Mouse (Mus musculus) liver, adult 2 months (tissue): ENCODE results near the gene Gm7544. TPM values are rescaled to one million over a fixed set of nuclear protein-coding genes. Genes with fewer than 3 reads are reported as not detected.
A peak's percentile ranks its signal among the peaks of the same experiment; 100 is the strongest.
"Not testable (repeated sequence)": the region's sequence is repeated elsewhere in the genome, so short reads cannot be mapped to it uniquely, and the experiment has no call there.

Experiments
- DNase-seq: peaks from one replicate; pipeline ENCODE4 v3.0.0-alpha.2; 2011; ENCODE audit warnings: low read depth, low spot score; ENCODE audit errors: extremely low read depth
- H3K27ac ChIP-seq: fragments of 200-500 bp; replicated peaks from 2 replicates; pipeline ENCODE4 v1.5.1; 2012; ENCODE audit warnings: low read depth, mild to moderate bottlenecking, control low read depth, inconsistent platforms, low read length; ENCODE audit not compliant: insufficient read depth
- H3K27me3 ChIP-seq: fragments of 200-500 bp; 2 replicates; pipeline ENCODE4 v1.6.1; 2012; ENCODE audit warnings: mild to moderate bottlenecking, moderate library complexity, low read length, inconsistent platforms; ENCODE audit not compliant: control insufficient read depth, insufficient read depth
- H3K36me3 ChIP-seq: fragments of 200-500 bp; 2 replicates; pipeline ENCODE4 v1.6.1; 2012; ENCODE audit warnings: low read length, inconsistent platforms; ENCODE audit not compliant: control insufficient read depth, insufficient read depth
- H3K4me1 ChIP-seq: fragments of 200-500 bp; 2 replicates; pipeline ENCODE4 v1.6.1; 2011; ENCODE audit warnings: low read length; ENCODE audit not compliant: control insufficient read depth, insufficient read depth
- H3K4me3 ChIP-seq: fragments of 200-500 bp; 2 replicates; pipeline ENCODE4 v1.5.1; 2011; ENCODE audit warnings: low read depth, mild to moderate bottlenecking, control low read depth, low read length, moderate library complexity; ENCODE audit not compliant: insufficient read depth
- H3K79me2 ChIP-seq: fragments of 200-500 bp; 2 replicates; pipeline ENCODE4 v1.6.1; 2012; ENCODE audit warnings: inconsistent platforms, mild to moderate bottlenecking, low read length, moderate library complexity; ENCODE audit not compliant: control insufficient read depth, insufficient read depth
- H3K9ac ChIP-seq: fragments of 200-500 bp; 2 replicates; pipeline ENCODE4 v1.6.1; 2012; ENCODE audit warnings: low read depth, mild to moderate bottlenecking, control low read depth, inconsistent platforms, low read length
- CTCF ChIP-seq: fragments of 200-500 bp; IDR thresholded peaks from 2 replicates; pipeline ENCODE4 v1.5.1; 2011; ENCODE audit warnings: low read depth, low read length, control low read depth
- POLR2A ChIP-seq: fragments of 200-500 bp; IDR thresholded peaks from 2 replicates; pipeline ENCODE4 v1.6.1; 2011; ENCODE audit warnings: low read length, control low read depth; ENCODE audit not compliant: insufficient read depth; ENCODE audit errors: extremely low read depth
- WGBS: fragments of 180-500 bp; shearing (Covaris S2); methylation state at CpG from one replicate; pipeline ENCODE4 v1.1.7; 2018; 5-methylcytosine and 5-hydroxymethylcytosine counted together
- polyA plus RNA-seq: library from polyadenylated mRNA; depleted of rRNA; stranded (reverse); fragments of >200 nt; gene quantifications from 2 replicates; pipeline ENCODE4 v1.2.3, GENCODE M21; 2012; rRNA removed
- total RNA-seq: library from RNA; depleted of rRNA; stranded (reverse); fragments of >200 nt; gene quantifications from 2 replicates; pipeline ENCODE4 v1.2.3, GENCODE M21; 2014; rRNA removed

Gm7544 gene
- not detected in 2 replicates for total RNA-seq
- polyA plus RNA-seq = not detected in 2 replicates

DNA sequence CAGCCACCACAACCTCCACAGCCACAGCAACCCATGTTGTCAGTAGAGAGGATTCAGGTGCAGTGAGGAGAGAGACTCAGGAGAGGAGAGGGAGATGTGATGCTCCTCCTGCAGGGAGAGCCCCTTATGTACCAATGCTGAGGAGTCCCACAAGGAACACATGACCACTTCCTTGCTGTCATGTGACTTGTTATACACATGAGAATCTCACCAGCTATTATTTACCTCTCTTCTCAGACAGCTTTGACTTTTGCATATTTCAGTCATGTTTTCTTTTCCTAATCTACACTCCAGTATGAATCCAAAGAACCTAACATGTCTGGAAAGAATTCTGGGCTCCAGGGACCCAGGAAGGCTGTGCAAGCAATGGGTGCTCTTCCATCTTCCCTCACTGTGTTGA is at the start of gene Gm7544:
Gene Gm7544, minus strand, starts transcription at position 101 of the 400 bp plus-strand sequence.
- H3K27ac ChIP-seq, DNase-seq, H3K27me3 ChIP-seq, H3K79me2 ChIP-seq, H3K4me1 ChIP-seq, H3K36me3 ChIP-seq, H3K4me3 ChIP-seq, H3K9ac ChIP-seq: not testable (repeated sequence)

DNA sequence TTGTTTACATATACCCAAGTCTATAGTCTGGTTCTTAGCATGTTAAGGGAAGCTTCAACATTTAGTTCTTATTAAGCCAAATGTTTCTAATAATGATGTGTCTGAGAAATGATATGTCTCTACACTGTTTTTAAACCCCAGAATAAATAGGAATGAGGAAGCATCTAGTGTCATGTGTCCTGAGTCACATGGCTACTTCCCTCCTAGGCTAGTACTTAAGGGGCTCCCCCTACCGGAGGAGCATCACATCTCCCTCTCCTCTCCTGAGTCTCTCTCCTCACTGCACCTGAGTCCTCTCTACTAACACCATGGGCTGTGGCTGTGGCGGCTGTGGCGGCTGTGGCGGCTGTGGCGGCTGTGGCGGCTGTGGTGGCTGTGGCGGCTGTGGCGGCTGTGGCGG is 44.5 kb upstream of the Gm7544 start, which contains the start of gene Gm47959:
Gene Gm47959, plus strand, starts transcription at position 243 of the 400 bp plus-strand sequence.
- not testable (repeated sequence) for DNase-seq, H3K27me3 ChIP-seq, H3K9ac ChIP-seq, H3K36me3 ChIP-seq, H3K27ac ChIP-seq, H3K4me1 ChIP-seq, H3K79me2 ChIP-seq, H3K4me3 ChIP-seq
- WGBS = 96% methylated on average over 9 of the region's 9 CpGs

DNA sequence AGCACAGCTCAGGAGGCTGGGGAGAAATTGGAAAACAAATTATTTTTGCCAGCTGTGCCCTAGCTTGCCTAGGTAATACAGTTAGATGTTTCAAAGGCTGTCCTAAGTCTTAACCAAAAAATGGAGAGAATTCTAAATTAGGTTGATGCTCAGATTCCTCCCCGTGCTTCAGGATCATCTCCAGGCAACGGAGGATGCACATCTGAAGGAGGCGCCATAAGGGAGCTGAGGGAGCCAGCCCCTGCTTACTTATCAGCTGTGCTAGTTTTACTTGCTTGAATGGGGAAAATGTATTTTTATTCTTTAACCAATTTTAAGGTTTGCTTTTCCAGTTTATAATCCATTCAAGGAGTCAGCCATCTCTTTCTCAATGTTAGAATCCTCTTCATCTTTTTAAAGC is 38.1 kb upstream of the Gm7544 start:
- TF ChIP-seq POLR2A (no peak), CTCF (no peak)

DNA sequence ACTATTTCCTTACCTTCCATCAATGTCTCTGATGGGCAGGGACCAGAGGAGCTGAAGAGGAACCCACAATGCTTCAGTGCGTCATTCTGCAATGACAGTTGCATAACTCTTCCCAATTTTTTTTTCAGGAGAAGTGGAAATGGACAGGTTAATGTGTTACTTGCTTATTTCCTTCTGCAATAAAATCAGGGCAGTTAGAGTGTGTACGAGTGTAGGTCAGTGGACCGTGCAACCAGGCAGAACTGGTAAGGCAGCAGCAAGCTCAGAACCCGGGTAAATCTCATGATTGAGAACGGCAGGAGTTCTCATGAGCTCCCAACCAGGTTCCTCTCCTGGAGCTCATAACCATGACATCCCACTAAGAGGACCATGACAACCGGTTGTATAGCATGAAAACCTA is 36.3 kb upstream of the Gm7544 start:
- no peaks in the 10 kb centered on the region for H3K4me1 ChIP-seq
- no peak overlapping the region for H3K9ac ChIP-seq
- no peaks in the 10 kb centered on the region for H3K36me3 ChIP-seq
- H3K27ac ChIP-seq = no peak overlapping the region
- no peaks in the 10 kb centered on the region for H3K27me3 ChIP-seq
- 71% methylated on average over 6 of the region's 6 CpGs for WGBS
- TF ChIP-seq POLR2A (no peak), CTCF (no peak)
- H3K79me2 ChIP-seq = no peaks in the 10 kb centered on the region
- no peak overlapping the region for H3K4me3 ChIP-seq
- peak; percentile 36 for DNase-seq

More for the DNA sequence above, 38.1 kb upstream of the Gm7544 start:
- 90% methylated on average over 3 of the region's 3 CpGs for WGBS
- no peak overlapping the region for H3K9ac ChIP-seq
- H3K27me3 ChIP-seq = no peaks in the 10 kb centered on the region
- H3K79me2 ChIP-seq = no peaks in the 10 kb centered on the region
- no peak for DNase-seq
- H3K36me3 ChIP-seq = no peaks in the 10 kb centered on the region
- no peak overlapping the region for H3K27ac ChIP-seq
- no peak overlapping the region for H3K4me3 ChIP-seq
- H3K4me1 ChIP-seq = no peaks in the 10 kb centered on the region

DNA sequence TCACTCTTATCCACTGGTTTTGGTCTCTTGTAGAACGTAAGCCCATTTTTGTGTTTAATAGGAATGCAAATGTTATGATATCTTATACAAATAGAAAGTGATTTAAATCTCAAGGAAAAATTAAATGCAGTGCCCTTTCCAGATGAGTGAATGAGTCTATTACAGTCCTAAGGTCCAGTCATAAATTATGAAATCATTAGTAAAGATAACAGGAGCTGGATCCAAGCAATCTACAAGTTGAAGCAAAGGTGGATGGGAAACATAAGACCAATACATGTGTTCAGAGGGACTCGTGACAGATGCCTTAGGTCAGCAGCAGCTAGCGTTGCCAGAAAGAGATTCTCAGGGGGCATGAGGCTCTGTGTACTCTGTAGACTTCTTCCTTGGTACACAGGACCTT is 35.8 kb upstream of the Gm7544 start:
- Histone ChIP-seq H3K79me2 (no peaks in the 10 kb centered on the region), H3K27me3 (no peaks in the 10 kb centered on the region), H3K27ac (no peak overlapping the region), H3K4me3 (no peak overlapping the region), H3K4me1 (no peaks in the 10 kb centered on the region), H3K36me3 (no peaks in the 10 kb centered on the region), H3K9ac (no peak overlapping the region)
- WGBS = 92% methylated on average over 3 of the region's 3 CpGs
- no peak for TF ChIP-seq CTCF
- TF ChIP-seq POLR2A = no peak
- DNase-seq = no peak

DNA sequence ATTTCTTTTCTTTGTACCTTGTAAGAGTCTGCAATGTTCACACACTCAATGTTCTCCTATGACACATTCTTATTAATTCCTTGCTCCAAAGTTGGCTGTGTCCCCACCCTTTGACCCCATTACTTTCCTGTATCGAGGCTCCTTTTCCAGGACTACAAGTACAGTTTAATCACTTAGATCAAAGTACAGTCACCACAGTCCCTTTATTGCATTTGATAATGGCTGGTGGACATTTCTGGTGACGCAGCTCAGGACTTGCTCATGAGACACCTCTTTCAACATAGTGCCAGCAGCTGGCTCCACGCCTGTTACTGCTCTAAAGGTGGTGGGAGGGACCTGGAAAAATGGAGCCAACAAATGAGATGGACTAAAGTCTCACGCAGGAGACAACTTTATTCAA is 35.2 kb upstream of the Gm7544 start:
- Histone ChIP-seq H3K4me1 (no peaks in the 10 kb centered on the region), H3K27ac (no peak overlapping the region), H3K36me3 (no peaks in the 10 kb centered on the region), H3K79me2 (no peaks in the 10 kb centered on the region), H3K4me3 (no peak overlapping the region), H3K9ac (no peak overlapping the region), H3K27me3 (no peaks in the 10 kb centered on the region)
- peak; percentile 12 for DNase-seq
- 72% methylated on average over 4 of the region's 4 CpGs for WGBS
- TF ChIP-seq CTCF (no peak), POLR2A (no peak)
